Mouse (Mus musculus): ENCODE data around the gene Rerg.

- no peak for TF ChIP-seq CHD2 (IDR thresholded peaks at IDR 0.05; ENCODE audit: low read depth, low read length)
- no peak for TF ChIP-seq MAFK (IDR thresholded peaks at IDR 0.05; ENCODE audit: insufficient read depth, low read depth, low read length)
- TF ChIP-seq ZNF384 (IDR thresholded peaks at IDR 0.05; ENCODE audit: low read depth, low read length) = no peak
These were observed 24.7 kb downstream of the Rerg start for GRCm38 (mm10) chr6:137145611-137146010.
